Mouse (Mus musculus) right cerebral cortex, postnatal 10 days (tissue): Measurements from ENCODE around the gene Rps28.

Experiments used
- DNase-seq, 2 experiments: peaks; one replicate each; pipeline ENCODE4 v3.0.0; 2021; ENCODE audit warnings: low spot score in 2 of 2

Gene Rps28

DNA sequence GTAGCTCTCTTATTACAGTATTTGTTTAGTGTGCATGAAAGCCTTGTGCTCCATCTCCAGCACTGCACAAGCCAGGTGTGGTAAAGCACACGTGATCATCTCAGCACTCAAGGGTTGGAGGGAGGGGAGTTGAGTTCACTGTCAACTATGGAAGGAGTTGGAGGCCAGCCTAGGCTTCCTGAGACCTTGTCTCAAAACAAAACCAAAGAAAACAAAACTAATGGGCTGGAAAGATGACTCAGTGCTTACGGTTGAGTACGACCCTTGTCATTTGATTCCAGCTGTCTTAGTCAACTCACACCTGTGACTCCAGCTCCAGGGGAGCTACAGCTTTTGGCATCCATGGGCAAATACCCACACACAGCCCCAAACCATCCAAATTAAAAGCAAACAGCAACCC is 11.9 kb downstream of the Rps28 start:
- no peak for DNase-seq

DNA sequence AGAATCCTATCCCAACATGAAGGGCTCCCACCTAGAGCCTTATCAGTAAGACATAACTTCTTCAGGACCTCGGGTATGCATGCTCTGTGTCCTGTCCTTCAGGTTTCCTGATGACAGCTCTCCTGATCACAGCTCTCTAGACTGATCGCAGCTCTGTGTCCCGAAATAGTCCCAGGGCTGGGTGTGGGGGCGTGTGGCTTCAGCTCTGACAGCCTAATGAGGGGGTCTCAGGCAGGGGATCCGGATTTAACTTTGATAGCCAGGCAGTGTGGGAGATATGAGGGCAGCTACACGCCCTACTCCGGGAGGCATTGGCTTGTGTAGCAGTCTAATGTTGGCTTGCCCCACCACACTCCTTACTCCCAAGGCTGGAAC is 13.2 kb downstream of the Rps28 start:
- peak in 1 of 2 experiments; percentile 38 for DNase-seq

DNA sequence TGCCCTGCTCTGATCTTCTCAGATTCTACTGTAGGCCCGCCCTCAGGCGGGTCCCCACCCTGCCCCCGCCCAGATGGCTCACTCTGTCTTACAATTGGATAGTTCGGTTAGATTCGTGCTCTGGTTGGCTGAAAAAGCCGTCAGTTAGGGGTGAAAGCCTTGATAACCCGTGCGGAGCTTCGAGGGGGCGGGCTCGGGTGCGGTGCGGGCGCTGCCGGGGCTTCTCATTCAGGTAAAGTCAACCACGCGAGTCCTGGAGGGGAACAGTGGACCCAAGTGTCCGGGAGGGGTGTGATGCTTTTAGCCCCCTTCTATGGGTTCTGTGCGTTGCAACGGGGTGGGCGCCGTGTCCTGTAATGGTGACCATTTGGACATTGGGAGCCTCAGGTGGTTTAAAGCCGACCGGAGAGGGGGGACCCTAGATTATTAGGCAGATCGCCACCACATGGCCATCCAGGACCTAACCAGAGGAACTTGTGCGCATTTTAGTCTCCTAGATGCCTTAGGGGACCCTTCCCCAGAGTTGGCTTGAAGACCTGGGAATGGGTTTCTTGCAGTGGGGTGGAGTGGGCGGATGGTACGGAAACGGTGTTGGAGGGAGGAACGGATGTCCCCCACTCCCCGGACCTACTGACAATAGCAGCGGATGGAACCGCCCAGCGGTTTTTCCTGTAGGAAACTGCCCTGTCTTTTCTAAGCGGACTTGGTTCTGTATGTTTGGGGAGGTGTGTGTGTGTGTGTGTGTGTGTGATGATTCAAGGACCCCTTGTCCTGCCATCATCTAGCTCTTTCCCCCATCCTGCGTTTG is 13.8 kb downstream of the Rps28 start, which contains the start of gene Kank3:
TSS of gene Kank3 (plus strand) at position 186 of the 808 bp plus-strand sequence.
- DNase-seq = peak; percentile 97 to 98

DNA sequence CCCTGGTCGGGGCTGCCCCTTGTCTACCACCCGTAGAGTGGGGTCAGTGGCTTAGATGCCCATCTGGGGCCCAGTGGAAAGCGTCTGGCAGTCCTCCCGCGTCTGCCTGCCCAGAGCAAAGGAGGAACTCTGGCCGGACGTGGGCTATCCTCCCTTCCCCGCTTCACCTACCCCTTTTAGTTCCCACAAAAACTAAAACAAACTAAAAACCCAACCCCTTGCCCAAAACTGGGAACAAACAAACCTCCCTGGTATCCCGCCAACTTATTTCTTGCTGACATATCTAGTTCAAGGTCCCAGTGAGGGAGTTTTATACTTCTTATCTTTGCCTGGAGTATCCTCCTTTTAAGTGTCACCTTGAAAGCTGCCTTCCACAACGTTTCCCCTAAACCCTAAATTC is 16.2 kb downstream of the Rps28 start:
- no peak for DNase-seq

DNA sequence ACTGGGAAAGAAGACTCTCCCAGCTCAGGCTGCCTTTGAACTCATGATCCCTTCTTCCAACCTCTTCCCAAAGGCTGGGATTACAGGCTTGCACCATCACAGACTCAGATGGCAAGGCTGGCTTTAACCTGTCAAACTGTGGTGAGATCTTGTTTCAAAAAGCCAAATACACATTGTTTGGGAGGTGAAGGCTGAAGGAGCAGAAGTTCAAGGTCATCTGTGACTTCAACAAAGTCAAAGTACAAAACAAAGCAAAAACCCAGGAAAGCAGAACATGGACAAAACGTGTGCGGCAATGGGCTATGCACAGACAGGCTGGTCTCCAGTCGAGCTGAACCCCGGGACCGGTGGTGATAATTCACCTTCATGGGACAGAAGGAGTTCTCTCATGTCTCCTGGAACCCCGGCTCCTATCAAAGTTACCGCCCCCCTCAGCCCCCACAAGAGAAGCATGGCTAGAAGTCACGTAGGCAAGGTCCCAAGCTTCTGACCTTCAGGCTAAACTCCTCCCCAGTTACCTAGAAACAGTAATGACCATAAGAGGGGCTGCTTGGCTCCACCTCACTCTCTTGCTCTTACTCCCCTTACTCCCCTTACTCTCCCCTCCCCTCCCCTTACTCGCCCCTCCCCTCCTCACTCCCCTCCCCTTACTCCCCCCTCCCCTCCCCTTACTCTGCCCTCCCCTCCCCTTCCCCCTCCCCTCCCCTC is 17.0 kb downstream of the Rps28 start:
- DNase-seq = no peak

DNA sequence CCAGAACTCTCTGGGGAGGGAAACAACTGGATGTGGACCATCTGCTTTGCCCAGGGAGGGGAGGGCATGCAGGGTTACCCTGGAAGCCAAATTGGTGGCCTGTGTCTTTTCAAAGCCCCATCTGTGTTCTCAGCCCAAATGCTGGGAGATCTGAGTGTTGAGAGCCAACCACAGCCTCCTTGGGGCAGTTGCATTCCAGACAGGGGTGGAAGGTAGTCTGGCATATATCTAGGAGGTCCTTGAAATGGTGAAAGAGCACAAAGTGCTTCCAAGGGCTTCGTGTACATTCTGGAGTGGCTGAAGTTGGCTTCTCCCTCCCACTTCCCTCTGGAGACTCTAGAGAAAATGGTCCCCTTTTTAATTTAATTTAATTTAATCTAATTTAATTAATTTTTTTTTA is 19.6 kb downstream of the Rps28 start:
- no peak for DNase-seq

DNA sequence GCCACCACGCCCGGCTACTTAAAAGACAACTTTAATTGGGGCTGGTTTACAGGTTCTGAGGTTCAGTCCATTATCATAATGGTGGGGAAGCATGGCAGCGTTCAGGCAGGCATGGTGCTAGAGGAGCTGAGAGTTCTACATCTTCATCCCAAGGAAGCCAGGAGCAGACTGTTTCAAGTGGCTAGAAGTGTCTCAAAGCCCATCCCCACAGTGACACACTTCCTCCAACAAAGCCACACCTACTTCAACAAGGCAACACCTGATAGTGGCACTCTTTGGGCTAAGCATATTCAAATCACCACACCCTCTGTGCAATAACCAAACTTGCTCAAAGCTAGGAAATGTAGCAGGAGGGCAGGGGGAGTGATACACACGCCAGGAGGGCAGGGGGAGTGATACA is 20.2 kb downstream of the Rps28 start:
- DNase-seq = no peak

DNA sequence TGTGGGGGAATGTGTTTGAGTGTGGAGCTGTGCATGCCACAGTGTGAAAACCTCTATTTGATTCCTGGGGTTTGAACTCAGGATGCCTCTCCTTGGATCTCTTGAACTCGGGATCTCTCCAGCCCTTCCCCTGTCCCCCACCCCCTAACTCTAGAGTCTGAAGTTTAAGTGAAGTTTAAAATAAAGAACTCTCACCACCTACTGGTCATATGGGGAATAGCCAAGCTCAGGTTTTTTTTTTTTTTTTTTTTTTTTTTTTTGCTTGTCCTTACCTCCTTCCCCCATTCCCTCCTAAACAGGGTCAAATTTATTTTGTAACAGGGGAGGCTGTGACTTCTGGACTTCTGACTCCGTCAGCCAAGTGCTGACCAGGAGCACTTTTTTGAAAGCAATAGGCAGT is 22.1 kb downstream of the Rps28 start:
- no peak for DNase-seq

DNA sequence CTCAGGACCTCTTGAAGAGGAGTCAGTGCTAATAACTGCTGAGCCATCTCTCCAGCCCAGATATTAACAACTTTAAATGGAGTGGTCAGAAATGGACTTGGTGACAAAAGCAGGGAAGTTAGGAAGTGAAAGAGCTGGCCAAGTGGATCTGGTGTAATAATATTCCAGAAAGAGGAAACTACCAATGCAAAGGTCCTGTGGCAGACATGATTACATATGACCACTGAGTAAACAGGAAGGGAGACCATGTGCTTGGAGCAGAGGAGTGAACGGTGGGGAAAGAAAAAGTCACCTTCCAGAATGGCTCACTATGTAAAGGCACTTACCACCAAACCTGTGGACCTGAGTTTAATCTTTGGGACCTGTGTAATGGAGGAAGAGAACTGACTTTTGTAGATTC is 25.1 kb downstream of the Rps28 start:
- DNase-seq = no peak

DNA sequence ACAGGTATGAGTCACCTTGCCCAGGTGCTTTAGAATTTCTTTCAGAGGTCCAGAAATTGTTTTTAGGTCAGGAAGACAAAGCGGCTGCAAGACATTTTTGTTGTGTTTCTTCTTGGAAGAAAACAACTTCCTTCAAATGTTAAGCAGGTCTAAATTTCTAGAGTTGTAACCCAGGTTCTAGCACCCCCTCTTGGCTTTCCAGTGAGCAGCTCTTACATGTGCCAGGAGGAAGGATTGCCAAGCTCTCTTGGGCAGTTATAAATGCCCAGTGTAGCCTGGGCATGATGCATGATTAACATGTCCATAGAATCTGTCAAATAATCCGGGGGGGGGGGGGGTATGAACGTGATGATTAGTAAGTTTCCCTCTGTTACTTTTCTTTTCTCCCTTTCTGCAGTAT is 26.1 kb downstream of the Rps28 start:
- DNase-seq = no peak

DNA sequence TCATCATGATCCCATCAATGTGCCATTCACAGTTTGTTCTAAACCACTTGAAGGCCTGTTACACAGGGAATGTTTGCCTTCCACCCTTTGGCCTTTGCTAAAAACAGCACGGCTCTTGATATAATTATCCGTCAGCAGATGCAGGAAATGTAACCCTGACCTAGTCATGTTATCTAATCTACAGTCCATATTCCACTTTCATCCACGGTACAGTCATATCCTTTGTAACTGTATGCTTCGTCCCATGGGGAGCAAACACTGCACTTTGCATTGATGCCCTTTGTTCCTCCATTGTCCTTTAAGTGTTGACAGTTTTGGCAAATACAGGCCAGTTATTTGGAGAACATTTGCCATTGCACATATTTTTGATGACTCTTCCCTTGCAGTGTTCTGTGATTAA is 35.6 kb downstream of the Rps28 start:
- no peak for DNase-seq

DNA sequence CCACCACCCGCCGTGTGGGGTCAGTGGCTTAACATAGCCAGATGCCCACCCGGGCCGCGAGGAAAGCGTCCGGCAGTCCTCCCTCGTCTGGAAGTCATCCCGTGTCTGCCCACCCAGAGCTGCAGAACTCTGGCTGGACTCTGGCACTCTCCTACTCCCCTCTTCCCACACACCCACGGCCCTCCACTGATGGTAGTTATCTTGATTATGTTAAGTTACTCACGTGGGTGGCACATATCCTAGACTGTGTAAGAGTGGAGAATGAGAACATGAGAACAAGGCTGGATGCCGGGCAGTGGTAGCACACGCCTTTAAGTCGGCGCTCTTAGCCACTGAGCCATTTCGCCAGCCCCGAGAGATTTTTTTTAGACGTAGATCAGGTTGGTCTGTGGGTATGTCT is 38.0 kb downstream of the Rps28 start:
- no peak for DNase-seq

DNA sequence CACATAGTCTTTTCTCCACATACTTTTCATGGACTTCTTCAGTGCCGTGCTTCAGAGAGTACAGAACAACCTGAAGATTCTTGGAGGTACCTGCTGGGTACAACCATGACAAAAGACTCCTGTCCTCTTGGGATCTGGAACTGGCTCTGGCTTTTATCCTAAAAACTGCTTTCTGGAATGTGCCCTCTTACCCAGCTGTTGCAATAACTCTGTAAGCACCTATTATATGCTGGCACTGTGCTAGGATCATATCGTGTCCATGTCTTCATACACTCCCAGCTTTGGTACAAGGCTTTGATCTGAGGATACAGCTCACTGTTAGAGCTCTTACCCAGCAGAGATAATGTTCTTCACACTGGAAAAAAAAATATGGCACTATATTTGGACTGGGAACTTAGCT is 39.4 kb downstream of the Rps28 start:
- DNase-seq = no peak

DNA sequence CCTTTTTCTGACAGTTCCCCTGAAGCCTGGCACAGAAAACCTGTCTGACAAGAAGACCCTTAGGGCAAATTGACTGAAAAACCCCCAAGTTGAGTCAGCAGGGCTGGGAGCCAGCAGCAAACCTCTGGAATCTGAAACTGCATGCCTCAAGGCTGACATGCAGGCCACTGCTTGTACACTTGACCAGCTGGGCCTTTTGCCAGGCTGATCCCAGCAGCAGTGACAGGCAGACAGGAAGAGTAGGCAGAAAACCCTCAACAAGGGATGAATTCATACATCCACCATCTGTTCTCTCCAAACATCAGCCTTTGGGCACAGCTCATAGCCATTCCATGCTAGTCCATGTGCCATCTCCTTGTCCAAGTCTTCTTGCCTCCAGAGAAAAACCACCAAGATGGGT is 41.0 kb downstream of the Rps28 start:
- peak; percentile 39 to 46 for DNase-seq

DNA sequence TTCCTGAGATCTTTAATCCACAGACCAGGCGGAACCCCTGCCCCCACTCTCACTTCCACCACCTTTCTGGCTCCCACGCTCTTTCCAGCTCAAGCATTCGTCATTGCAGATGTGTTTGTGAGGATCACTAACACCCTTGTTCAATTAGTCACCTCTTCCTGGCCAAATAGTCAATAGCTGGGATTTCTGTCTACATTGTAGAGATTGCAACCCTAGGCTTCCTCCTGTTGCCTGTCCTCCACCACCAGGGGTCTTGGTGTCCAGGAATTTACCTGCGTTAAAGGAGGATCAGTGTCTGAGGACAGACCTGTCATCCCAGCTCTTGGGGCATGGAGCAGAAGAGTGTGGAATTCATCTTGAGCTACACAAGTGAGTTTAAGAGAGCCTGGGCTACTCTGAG is 42.3 kb downstream of the Rps28 start:
- DNase-seq = no peak

DNA sequence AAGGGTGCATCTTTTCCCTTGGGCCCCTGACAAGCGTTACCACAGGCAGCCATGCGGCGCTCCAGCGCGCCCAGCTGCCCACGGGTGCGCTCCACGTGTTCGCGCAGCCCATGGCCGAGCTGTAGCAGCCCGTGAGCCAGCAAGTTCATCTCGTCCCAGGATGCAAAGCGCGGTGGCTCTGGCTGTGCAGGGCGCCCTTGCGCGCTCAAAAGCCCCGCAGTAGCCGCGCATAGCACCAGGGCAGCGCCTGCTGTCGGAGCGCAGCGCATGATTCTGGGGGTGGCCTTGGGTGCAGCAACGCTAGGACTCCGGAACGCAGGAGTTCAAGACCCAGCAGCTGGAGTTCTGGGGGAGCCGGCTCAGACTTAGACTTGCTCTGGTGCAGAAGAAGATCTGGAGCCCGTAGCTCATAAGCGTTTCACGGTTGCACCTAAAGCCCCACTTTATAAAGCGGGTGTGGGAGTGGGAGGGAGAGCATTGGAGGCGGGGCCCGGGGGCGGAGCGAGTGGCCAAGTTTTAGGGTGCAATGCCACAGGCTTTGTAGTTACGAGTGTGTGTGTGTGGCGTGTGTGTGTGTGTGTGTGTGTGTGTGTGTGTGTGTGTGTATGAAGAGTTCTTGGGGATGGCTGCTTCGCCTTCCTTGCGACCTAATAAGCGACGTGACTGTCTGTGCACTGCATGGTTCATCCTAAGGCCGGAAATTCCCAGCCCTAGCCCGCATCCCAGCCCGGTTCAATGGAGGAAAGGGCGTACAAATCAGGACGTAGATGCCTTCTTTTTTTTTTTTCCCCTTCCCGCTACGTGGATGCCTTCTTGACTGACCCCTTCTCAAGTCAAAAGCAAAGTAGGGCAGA is 43.0 kb downstream of the Rps28 start, which contains the start of gene Angptl4:
TSS of gene Angptl4 (minus strand) at position 707 of the 854 bp plus-strand sequence.
- DNase-seq = peak; percentile 62 to 65

DNA sequence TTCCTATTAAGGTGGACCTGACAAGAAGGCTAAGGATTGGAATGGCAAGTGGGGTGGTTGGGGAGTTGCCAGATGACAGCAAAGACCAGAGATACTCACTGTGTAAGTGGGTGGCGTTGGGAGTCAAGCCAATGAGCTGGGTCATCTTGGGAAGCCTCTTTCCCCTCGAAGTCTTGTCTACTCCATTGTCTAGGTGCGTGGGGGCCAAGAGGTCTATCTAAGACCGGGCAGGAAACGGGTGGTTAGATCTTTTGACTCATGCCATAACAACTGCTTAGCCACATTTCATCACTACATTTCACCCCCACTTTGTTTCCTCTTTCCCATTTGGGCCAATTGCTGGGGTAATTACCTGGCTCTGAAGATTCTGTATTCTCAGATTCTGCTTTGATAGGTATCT is 43.9 kb downstream of the Rps28 start:
- DNase-seq = peak in 1 of 2 experiments; percentile 30

DNA sequence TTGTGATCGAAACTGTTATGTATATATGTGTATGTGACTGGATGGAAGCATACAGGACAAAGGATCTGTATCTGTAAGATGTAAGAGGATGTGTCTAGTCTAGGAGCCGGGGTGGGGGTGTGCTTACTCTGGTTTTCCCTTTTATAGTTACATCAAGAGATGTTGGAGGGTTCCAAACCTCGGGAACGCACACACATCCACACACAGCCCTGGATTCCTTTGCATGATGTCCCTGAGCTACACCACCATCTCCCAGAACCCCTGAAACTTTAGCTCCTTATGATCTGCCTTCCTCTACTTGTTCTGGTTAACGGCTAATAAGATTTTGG is 44.4 kb downstream of the Rps28 start:
- DNase-seq = no peak

DNA sequence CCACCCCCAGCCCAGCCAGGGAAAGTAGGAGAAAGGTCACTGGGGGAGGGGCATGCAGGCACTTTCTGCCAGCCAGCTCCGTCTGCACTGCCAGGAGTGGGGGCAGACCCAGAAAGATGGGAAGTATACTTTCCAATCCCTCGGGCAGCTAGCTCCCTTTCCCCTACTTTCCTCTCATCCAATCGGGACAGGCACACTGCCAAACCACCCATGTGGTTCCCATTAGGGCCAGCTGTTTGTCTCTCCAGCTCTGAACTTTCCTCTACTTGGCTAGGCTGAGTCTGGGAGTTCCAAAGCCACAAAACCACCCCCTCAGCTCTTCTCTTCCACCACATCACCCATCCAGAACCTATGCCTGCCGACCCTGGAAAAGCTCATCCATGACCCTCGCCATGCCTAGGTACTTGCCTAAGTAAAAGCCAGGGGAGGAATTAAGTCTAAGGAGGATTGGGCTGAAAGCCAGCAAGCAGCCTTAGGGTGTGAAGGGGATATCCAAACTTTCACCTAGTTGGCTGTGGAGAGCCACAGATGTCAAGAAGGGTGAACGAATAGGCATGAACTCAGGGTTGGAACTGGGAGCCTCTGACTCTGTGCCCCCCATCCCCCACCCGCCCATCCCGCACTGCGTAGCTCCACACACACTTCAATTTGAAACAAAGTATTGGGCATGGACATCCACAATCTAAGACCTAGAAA is 44.9 kb downstream of the Rps28 start:
- peak; percentile 92 for DNase-seq

DNA sequence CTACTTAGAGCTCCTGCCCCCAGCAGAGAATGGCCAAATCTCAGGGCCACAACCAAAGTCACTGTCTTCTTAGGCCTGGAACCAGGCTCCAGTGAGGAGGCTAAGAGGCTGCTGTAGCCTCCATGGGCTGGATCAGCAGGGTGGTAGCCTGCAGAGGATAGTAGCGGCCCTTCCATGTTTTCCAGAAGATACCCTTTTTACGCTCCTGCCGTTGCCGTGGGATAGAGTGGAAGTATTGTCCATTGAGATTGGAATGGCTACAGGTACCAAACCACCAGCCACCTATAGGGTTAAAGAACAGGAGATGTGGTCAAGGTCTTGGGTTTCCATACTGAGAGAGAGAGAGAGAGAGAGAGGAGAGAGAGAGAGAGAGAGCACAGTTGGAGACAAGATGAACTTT is 49.1 kb downstream of the Rps28 start:
- DNase-seq = no peak

DNA sequence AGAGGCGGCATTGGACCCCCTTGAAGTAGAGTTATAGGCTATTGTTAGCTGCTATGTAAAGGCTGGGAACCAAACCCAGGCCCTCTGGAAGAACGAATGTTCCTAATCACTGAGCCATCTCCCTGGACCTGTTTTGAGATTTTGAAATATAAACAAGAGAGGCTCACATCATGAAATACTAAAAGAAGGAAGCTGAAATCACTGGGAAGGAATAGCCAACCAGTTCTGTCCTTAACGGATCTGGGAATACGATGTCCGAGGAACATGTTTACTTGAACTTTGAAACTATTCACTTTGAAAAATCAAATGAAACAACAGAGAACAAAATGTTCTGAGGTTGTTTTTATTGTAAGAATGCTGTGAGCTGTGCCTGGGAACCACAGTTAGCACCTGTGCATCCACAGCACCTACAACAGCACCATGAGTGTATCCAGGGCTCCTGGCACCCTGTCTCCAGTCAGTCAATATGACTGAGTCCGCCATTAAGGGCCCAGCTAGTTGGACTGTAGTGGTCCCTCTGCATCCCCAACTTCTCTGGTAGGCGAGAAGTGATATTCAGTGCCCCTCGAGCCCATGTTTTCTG is 49.7 kb downstream of the Rps28 start:
- no peak for DNase-seq
